Mouse (Mus musculus) lung, adult 2 months (tissue): ENCODE measurements around the gene E2f7.

ENCODE experiments used
- CTCF ChIP-seq: fragments of 200-500 bp; IDR thresholded peaks from 2 replicates; pipeline ENCODE4 v1.5.1; 2011; ENCODE audit warnings: mild to moderate bottlenecking, low read length, control low read depth; ENCODE audit not compliant: insufficient read depth
- POLR2A ChIP-seq: fragments of 200-500 bp; IDR thresholded peaks from 2 replicates; pipeline ENCODE4 v1.6.1; 2011; ENCODE audit warnings: low read depth, mild to moderate bottlenecking, control low read depth, low read length, borderline replicate concordance; ENCODE audit errors: extremely low read depth

- TF ChIP-seq CTCF = no peak
- no peak for TF ChIP-seq POLR2A
Observed at GRCm38 (mm10) chr10:110810528-110810927, 65.3 kb downstream of the E2f7 start.
